Mouse (Mus musculus): ENCODE results near the gene Neu3.

The Neu3 gene

DNA sequence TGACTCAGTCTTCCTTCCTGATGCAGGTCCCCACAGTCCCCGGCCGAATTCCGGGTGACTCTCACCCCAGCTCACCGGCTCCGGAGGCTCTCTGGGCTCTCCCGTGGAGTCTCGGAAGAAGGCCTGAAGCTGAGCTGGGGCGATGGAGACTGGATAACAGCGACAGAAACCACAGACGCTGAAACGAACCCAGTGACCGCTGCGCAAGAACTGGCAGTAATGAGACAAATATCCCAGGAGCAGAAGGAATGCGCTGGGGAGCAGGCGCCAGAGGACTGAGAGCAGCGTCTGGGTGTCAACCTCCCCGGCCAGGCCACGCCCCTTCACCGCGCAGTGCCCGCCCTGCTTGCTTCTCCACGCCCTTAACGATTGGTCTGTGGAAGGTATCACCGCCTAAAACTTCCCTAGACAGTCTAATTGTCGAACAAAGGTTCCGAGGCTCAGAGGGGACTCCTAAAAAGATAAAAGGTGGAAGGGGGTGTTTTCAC lies at the start of gene Neu3:
TSS of gene Neu3 (minus strand) at position 335 of the 488 bp plus-strand sequence.
- DNase-seq (ENCODE audit: low read depth, low spot score), result peak; percentile 97

DNA sequence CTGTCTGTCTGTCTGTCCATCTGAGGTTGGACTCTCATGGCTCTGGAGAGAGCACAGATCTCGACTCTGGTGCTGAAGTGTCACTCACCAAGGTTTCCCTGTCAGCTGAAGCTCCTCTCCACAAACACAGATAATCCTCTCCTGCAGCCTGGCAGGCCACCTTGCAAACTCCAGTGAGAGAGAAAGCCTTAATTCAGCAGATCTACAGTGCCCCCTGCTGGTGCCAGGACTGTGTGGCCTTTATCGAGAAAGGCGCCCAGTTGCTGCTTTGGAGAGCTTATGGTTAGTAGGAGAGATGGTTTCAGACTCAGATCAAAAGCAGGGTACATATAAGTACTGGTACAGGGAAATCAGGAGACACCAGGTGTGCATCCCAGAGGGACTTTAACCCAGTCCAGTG lies 48.1 kb upstream of the Neu3 start:
- DNase-seq (ENCODE audit: low read depth, low spot score), result peak; percentile 93

DNA sequence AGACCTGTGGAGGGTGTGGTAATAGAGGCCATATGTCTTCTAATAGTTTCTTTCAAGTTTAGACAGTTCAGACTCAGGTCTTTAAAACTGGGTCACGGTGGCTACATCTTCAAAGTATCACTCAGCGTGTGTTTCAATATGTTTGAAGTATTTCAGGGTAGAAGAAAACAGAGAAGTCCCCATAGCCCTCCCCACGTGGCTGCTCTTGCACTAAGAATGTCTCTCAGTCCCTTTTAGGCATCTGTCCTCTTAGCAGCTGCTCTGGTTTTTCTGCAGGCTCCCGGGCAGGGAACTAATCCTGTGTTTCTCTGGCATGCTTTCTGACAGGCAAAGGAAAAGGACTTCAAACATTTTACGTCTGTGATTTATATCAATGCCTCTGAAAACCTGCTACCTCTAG lies 47.7 kb upstream of the Neu3 start:
- peak; percentile 30 for DNase-seq (ENCODE audit: low read depth, low spot score)

DNA sequence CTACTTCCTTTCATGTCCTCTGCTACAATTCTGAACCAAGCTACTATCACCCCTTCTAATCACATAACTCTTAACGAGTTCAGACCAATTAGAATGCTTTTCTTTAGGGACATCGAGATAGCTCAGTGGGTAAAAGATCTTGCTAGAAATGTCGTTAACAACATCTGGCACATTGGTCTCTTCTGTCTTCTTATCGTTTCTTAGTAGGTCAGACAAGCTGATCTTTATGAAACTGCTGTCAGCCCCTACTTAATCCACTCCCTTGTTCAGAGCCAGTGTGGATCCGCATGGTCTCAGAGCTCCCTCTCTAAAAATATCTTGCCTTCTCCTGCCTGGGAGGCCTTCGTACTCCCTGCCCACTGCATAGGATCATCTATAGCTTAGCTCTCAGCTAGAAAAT lies 45.7 kb upstream of the Neu3 start:
- DNase-seq (ENCODE audit: low read depth, low spot score), result no peak

DNA sequence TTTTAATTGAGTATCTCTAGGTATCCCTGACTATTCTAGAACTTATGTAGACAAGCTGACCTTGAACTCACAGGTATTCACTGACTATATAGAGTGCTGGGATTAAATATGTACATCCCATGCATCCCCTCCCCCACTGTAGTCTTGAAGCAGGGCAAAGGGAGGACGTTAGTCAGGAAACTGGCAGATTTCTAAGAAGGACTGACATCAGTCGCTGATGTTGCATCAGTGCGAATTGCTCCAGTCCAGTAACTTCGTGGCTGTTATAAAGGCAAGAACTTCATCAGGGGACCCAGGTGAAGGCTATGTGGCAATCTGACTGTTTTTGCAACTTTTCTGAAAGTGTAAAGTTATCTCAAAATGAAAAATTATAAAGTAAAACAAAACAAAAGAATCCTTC lies 41.1 kb upstream of the Neu3 start:
- no peak for DNase-seq (ENCODE audit: low read depth, low spot score)

DNA sequence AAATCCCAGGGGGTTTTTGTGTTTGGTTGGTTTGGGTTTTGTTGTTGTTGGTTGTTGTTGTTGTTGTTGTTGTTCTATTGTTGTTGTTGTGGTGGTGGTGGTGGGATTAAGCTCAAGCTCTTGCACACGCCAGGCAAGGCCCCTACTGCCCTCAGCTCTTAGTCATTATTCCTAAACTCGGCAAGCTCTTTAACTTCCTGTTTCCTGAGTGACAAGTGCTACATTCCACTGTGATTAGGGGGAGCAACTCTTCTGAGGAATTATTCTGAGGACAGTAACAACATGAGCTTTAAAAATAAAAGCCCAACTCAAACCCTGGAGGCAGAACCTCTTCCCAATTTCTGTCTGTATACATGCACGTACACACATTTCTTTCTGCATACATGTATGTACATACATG lies 37.0 kb upstream of the Neu3 start:
- no peak for DNase-seq (ENCODE audit: low read depth, low spot score)

DNA sequence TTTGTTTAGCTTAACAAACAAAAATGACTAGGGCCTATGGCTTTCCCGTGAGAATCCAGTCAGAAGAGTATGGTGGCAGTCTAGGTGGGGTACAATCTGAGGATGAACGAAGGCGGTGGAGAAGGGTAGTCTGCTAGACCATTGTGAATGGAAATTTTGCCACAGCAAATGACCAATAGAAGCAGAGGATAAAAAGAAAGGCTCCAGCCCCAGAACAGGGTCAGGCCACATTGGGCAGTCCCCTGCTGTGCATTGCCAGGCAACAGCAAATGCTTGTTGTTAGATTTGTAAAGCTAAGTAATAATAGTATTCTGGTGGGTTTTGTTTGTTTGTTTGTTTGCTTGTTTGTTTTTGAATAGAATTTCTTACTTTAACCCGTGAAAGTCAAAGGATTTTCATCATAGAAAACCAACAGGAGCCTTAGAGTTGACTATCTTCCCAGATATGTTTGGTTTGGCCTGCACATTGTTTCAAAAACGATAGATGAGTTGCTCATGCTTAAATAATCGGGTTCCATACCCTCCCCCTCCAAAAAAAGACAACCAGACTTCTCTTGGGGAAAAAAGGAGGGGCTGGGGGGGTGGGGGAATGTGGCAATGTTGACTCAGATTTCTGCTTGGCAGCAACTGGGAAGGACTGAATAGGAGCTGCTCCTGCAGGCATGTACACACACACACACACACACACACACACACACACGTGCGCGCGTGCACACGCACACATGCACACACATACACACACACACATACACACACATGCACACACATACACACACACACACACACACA lies 36.2 kb upstream of the Neu3 start:
- peak; percentile 48 for DNase-seq (ENCODE audit: low read depth, low spot score)

DNA sequence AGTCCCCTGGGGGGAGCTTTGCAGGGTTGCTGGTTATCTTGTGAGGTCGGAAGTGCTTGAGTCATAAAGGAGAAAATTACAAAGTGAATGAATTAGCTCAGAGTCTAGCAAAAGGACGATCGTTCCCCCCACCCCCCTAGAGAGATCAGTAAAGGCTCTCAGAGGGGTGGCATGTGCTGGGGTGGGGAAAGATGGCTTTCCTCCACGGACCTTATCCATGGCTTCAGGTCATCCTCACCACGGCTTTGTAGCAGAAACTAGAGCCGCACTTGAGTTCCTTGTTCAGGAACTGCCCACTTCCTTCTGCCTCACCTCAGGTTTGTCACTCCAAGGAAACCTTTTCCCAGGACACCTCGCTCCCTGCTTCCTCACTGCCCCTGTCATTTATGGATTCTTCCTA lies 35.1 kb upstream of the Neu3 start, which contains the start of gene Spcs2:
TSS of gene Spcs2 (minus strand) at position 101 of the 400 bp plus-strand sequence.
- no peak for DNase-seq (ENCODE audit: low read depth, low spot score)

DNA sequence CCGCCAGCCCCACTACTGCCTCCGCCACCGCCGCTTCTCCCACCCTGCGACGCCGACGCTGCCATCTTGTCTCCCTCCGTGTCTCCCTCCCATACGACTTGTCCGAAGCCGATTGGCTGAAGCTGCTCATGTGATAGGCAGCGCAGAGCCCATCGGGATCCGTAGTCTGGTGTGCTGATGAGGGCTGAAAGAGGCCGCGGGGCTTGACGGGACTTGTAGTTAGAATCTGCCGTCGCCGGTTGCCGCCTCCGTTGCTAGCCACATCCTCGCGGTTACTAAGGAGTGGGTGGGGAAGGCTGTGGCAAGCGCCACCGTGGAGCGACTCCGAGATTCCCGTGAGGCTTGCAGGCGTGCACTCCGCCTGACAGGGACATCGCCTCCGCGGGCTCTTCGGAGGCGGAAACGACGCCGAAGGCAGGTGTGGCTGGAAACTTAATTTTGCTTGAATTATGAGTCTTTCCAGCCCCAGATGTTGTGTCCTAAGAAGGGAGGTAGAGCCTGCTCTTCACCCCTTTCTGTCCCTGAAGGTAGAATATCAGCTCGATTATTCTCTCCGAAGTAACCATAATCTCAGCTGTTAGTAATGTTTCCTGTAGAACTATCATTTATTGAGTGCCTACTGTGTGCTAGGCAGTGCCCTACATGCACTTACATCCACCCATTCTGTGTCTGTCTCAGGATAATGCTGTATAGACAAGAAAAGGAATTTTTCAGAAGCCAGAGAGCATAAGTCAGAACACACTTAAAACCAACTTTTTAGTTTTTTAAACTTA lies 30.8 kb upstream of the Neu3 start, which contains the start of gene Xrra1:
TSS of gene Xrra1 (plus strand) at position 304 of the 773 bp plus-strand sequence.
- peak; percentile 100 for DNase-seq (ENCODE audit: low read depth, low spot score)

DNA sequence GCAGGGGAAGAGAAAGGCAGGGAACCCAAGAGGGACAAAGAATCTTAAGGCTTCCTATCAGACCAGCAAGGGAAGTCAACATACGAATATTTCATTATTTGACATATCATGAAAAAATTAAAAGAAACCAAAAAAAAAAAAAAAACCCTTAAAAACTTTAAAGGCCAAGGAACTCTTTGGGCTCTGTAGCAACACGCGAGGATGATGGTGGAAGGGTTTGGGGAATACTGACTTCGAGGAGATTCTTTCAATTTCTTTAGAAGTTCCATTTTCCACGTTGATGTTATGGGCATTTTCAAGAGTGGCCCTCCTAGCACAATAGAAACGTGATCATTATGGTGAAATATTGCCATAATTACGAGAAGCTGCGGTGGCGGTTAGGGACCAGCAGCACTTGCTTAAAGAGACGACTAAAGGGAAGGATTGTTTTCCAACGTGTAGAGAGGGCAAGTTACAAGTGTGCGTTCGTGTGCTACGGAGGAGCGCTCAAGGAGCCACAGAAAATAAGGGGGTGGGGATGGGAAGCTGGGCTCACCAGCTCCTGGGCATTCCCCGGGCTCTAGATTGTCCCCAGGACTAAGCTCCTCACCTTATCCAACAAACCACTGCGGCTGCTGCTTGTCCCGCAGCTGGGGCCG lies 30.1 kb upstream of the Neu3 start:
- no peak for DNase-seq (ENCODE audit: low read depth, low spot score)

DNA sequence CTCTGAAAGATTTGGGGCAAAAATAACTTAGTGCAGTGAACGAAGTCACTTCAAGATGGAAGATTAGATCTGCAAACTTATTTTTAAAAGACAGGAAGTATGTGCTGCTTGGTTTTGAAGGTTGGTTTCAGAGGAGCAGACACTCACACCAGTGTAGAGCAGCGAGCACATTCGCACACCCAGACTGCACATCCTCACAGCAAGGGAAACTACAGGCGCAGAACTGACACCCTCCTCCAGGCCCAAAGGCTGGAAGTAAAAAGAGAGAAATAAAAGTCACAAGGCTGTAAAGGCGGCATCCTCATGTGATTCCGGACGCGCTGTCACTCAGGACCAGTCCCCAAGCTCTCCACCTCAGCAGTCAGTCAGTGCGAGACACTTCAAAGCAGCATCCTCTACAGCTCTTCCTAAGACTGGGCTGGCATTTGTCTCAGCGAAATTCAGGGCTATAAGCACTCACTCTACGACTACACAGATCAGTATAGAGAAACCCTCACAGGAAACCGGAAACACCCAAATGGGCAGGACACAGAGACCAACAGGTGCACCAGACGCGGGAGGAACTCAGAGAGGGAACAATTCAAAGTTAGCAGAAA lies 28.1 kb upstream of the Neu3 start:
- peak; percentile 25 for DNase-seq (ENCODE audit: low read depth, low spot score)

DNA sequence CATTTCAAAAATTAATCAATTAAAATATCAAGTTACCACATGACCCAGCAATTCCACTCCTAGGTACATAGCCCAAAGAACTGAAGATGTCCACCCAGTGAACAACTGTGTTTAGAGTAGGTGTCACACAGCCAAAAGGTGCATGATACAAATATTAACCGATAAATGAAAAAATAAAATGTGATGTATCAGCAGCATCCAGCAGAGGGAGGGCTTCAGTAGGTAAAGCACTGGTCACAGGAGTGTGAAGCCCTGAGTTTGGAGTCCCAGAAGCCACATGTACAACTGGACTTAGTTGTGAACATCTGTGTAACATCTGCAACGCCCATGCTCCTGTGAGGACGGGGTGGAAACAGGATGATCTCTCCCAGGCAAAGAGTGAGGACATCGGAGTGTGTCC lies 26.1 kb upstream of the Neu3 start:
- no peak for DNase-seq (ENCODE audit: low read depth, low spot score)

DNA sequence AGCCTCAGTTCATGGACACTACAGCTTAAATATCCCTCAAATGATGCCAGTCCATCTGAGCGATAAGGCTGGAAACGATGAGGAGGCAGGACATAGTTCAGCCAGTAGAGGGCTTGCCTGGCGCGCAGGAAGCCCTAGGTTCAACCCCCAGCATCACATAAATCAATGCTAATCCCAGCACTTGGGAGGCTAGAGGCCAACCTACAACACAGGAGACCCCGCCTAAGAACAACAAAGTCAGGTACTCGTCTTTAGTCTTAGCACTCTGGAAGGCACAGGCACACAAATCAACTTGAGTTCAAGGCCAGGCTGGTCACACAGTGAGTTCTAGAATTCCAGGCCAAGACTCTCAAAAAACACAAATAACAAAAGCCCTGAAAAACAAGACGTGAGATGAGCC lies 25.1 kb upstream of the Neu3 start:
- no peak for DNase-seq (ENCODE audit: low read depth, low spot score)

DNA sequence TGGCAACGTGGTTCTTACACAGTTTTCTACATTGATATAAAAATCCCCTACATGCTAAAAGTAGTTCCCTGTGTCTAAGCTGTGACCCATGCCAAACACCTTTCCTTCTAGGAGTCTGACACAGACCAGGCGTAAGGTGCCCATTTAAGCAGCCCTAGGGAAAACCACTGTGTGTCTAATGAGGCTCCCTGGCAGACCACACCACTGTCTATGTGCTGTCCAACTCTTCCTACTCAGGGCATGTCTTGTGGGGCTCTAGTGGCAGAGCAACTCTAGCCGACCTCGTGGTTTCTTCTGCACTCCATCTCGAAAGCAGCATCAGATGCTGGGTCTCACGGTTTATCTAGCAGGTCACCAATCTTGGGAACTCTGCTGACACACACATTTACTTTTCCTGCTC lies 23.4 kb upstream of the Neu3 start:
- no peak for DNase-seq (ENCODE audit: low read depth, low spot score)

DNA sequence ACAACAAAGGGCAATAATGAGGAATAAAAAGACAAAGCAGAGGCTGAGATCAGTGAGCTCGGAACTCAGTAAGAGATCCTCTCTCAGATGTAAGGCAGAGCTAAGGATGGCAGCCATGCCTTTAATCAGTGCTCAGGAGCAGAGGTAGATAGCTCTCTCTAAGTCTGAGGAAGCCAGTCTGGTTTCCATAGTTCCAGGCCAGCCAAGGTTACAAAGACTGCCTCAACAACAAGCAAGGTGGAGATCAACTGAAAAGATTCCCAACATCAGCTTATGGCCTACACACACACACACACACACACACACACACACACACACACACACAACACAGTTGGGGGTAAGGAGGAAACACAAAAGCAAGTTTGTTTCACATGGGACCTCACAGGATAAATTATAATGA lies 22.9 kb upstream of the Neu3 start:
- no peak for DNase-seq (ENCODE audit: low read depth, low spot score)

DNA sequence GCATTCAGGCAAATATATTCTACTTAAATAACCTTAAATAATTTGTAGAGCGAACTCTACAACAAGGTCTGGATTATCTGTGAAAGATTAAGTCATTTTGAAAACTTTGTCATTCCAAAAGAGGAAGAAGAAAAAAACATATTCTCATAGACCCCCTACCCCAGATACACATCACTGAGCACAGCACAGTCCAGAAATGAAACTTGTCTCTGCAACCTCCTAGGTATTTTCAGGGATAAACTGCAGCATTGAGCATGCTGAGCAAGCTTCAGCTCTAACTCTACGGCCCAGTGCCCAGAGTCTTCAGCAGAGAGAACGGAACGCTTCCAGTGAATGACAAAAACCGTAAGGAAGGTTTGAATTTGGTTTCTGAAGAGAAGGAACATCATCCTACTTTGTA lies 22.3 kb upstream of the Neu3 start:
- no peak for DNase-seq (ENCODE audit: low read depth, low spot score)

DNA sequence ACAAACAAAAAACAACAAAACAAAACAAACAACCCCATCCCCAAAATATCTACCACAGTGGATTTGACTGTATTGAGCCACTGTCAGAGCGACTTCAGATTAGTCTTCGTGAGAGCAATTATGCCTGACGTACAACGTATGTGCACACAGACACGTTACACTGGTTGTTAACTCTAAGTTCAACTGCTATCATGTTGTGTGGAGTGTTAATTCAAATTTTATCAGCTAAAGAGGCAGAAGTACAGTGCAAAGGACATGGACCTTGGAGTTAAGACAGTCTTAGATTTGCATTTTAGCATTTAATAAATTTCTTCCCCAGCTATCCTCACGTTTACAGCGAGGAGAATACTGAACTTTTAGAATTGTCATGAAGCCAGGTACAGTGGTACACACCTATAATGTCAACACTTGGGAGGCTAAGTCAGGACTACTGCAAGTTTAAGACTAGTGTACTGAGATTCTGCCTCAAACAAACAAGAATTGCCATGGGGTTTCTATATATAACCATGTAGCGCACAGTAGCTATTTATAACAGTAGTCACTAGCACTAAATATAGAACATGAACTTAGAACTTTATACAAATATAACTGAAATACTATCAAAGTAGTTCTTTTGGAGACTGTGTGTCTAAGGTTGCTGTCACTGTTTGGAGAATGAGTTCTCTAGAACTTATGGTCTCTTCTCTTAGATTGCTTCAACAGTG lies 17.5 kb upstream of the Neu3 start:
- no peak for DNase-seq (ENCODE audit: low read depth, low spot score)

DNA sequence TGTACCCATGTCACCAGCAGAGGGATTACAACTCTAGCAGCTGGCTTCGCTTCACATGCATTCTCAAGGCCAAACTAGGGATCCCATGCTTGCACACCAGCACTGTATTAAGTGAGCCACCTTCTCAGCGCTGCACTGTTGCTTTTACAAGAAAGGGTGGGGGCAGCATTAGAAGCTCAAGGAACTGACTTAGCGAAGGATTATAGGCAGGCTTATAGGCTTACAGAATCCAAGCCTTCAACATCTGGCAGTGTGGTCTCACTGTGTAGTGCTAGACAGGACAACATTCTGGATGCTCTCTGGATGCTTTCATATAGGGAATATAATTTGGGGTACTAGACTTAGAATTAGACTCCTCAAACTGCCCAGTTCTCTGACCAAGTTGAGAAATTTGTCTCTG lies 10.0 kb upstream of the Neu3 start:
- no peak for DNase-seq (ENCODE audit: low read depth, low spot score)

DNA sequence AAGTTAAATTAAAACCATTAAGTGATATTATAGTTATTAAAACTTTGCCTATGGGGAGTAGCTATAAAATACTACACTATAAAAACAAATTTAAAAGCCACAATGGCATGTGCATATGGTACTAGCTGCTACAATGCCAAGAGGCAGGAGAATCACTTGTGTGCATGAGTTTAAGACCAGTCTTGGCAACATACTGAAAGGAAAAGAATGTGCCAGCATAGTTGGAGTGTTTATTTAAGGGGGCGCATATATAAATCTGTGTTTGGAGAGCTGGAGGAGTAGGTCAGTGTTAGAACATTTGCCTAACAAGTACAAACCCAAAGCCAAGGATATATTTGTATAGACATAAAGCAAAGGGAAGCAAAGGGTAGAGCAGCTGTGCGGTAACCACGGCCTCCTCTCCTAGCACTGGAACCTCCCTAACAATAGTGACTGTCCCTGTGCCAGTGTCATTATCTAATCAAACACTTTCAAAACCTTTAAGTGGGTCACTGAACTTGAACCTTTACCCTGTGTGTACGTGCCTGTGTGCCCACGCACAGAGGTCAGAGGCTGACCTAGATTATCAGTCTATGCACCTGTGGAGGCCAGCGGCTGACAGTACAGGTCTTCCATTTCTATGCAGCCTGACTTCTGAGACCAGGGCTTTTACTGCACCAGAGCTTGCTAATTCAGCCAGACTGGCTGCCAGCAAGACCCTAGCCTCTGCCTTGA lies 9.3 kb upstream of the Neu3 start:
- no peak for DNase-seq (ENCODE audit: low read depth, low spot score)

DNA sequence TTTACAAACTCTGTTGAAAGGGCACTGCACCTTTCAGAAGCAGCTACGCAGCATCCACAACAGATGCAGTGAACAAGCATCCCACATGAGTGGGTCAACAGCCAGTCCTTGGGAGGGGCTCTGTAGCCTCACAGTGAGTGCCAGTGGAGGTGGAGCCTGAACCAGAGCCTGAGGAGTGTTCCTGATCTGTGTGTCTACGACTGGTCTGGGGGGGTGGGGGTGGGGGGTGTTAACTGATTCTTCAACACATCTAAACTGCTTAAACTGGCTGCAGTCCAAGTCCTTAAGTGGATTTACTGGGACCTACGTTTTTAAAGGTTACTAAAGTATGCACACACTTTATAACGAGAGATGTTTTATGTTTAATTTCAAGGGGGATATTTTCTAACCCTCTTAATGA lies 8.6 kb upstream of the Neu3 start:
- DNase-seq (ENCODE audit: low read depth, low spot score), result no peak

Measured in brain, adult 2 months (tissue).